Mouse (Mus musculus) megakaryocyte-erythroid progenitor cell, adult 5-6 weeks (primary cell): ENCODE measurements at regions not wholly inside any gene's neighbourhood (a gene's known extent, or its start where the extent isn't known, plus 50 kb on each side); places are given as distances from the start of the nearest gene placed in this dataset.
A peak's percentile ranks its signal among the peaks of the same experiment; 100 is the strongest.
"Not testable (repeated sequence)": the region's sequence is repeated elsewhere in the genome, so short reads cannot be mapped to it uniquely, and the experiment has no call there.

Experiments used
- ATAC-seq: replicated peaks from 2 replicates; pipeline ENCODE4 v1.8.0; 2016; ENCODE audit warnings: mild to moderate bottlenecking, inconsistent platforms; ENCODE audit not compliant: severe bottlenecking, poor library complexity, low FRiP score, low TSS enrichment

GRCm38 (mm10) chr16:76958597-76959392, 54.7 kb upstream of the Usp25 start:
- ATAC-seq, result no peak

GRCm38 (mm10) chr16:76957491-76957890, 56.0 kb upstream of the Usp25 start:
- ATAC-seq, result no peak

GRCm38 (mm10) chr16:76957090-76957489, 56.4 kb upstream of the Usp25 start:
- no peak for ATAC-seq

GRCm38 (mm10) chr16:76950836-76951486, 62.5 kb upstream of the Usp25 start:
- ATAC-seq, result no peak

- no peak for ATAC-seq
Measured at GRCm38 (mm10) chr16:76947011-76947410, 66.5 kb upstream of the Usp25 start.

GRCm38 (mm10) chr16:76938128-76938527, 75.4 kb upstream of the Usp25 start:
- no peak for ATAC-seq

GRCm38 (mm10) chr16:76927901-76928300, 85.6 kb upstream of the Usp25 start:
- no peak for ATAC-seq

DNA sequence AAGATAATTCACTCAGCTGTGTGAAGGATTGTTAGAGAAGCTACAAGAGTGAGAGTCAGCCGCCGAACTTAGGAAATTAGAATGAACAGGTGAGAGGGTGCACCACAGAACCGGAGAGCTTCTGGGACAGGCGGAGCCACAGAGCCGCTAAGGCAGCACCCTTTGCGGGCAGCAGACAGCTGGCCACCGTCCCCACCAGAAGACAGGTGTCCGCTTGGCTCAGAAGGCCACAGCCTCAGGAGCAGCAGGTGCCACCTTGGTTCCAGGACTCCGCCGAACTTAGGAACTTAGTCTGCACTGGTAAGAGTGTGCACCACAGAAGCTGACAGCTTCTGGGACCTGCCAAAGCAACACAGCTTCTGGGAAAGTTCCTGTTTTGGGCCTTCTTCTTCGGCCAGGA, 93.4 kb upstream of the Usp25 start:
- ATAC-seq, result not testable (repeated sequence)

GRCm38 (mm10) chr16:76918598-76918997, 94.9 kb upstream of the Usp25 start:
- no peak for ATAC-seq

DNA sequence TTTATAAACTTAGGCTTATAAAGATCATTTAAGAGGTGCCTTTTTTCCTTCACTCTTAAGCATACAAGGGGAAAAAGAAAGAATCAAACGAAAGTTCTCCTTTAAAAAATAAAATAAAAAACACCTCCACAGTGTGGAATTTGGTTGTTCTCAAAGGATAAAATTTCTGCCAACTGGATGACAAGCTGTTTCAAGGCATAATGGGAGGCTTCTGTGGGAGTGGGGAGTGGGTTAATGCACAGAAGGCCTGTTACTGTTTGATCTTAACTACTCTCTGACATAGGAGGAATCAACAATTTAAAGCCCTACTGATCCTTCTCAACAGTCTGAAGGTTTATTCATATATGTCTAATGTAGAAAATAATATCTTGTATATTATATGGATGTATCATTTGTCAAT, 99.2 kb upstream of the Usp25 start:
- no peak for ATAC-seq

GRCm38 (mm10) chr16:76905205-76905996, 108.1 kb upstream of the Usp25 start:
- no peak for ATAC-seq

DNA sequence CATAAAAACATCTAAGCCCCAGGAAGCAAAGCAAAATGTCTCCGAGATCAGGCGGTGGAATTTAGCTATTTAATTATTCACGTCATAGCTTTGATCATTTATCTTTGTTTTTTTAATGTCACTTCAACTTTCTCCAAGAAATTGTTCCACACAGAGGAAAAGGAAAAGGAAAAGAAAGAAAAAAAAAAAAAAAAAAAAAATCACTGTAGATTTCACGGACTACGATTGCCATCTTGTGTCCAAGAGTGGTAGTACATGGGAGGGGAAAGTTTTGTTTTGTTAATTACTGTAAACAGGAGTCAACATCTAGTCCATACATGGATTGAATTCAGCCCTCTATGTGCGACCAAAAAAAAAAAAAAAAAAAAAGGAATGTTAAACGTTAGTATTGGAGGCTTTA, 114.4 kb upstream of the Usp25 start:
- ATAC-seq, result peak; percentile 57; the same call in 1 of the 2 replicates

GRCm38 (mm10) chr16:76896305-76896704, 117.2 kb upstream of the Usp25 start:
- ATAC-seq, result no peak

DNA sequence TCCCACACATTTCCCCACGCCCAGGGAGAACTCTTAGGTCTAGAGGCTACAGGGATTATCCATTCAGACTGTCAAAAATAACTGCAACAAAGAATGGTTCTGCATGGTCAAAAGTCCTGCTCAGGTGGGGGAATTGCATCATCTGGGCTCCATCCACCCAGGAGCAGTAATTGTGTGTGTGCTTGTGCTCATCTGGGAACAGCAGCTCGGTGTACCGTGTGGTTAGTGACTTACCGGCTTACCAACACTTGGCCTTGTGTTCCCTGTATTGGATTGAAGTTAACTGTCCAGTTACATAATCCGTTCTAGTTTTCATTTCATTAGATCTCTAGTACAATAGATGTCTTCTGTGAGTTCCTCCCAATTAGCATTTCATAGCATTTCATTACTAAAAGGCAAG, 117.7 kb upstream of the Usp25 start:
- ATAC-seq, result no peak

- ATAC-seq, result no peak
Measured at GRCm38 (mm10) chr16:76878576-76878975, 134.9 kb upstream of the Usp25 start.

DNA sequence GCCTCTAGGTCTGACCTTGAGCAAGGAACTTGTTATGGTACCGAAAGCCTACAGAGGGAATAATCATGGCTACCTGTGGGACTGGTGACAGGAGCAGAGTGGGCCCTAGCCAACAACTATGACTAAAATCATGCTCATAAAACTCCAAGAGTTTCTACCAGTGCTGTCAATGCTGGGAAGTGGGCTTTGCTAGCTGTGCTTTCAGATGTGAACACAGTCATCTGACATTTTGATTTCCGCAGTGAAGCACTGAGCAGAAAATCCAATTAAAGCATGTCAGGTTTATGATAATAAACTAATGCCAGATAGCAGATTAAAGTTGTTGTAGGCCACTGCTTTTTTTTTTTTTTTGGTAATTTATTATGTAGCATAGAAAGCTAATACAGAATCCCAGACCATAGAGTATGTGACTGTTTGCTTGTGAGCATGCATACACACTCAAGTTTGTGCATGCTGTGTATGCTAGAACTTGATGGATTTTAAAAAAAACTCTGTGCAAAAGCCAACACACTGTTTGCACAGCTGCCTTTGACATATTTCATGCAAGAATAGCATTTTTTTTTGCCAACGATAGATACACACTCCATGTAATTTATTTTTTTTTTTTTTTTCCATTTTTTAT, 138.0 kb upstream of the Usp25 start:
- ATAC-seq, result no peak

DNA sequence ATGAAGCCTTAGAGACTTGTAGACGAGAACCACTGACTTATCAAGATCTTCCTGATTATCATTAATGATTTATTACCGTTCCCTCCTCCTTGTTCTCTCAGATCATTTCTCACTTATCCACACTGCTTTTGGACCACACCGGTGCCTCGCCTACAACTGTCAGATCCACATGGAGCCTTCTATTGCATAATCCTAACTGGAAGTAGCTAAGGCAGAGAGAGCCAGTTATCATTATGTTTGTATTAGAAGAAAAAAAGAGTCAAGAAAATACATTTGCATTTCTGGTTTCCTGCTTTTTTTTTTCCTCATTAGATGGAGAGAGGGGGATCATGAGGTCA, 147.1 kb upstream of the Usp25 start:
- ATAC-seq, result no peak

GRCm38 (mm10) chr16:76865731-76866464, 147.6 kb upstream of the Usp25 start:
- 0 out of 2 replicates have a peak, but pooled peaks have one; percentile 47 for ATAC-seq

GRCm38 (mm10) chr16:76864392-76864791, 149.1 kb upstream of the Usp25 start:
- no peak for ATAC-seq
